Mouse (Mus musculus) layer of hippocampus, postnatal 36 days (tissue): Measurements from ENCODE around the gene Scaf1. TPM values are rescaled to one million over a fixed set of nuclear protein-coding genes. Genes with fewer than 3 reads are reported as not detected.

Experiments used
- DNase-seq, 2 experiments: peaks; one replicate each; pipeline ENCODE4 v3.0.0; 2022
- total RNA-seq, 2 experiments: library from RNA; stranded (reverse); gene quantifications; 2 replicates each; pipeline ENCODE4 v1.2.3; 2021

The Scaf1 gene
- total RNA-seq, 2 experiments from 2014 or later, result 149 to 155 TPM

GRCm38 (mm10) chr7:44983944-44984832 is 32.0 kb downstream of the Scaf1 start:
- no peak for DNase-seq

GRCm38 (mm10) chr7:44983085-44983484 is 33.1 kb downstream of the Scaf1 start:
- DNase-seq, result peak; percentile 77 to 80

- no peak for DNase-seq
Observed at GRCm38 (mm10) chr7:44981539-44981938, 34.6 kb downstream of the Scaf1 start.

DNA sequence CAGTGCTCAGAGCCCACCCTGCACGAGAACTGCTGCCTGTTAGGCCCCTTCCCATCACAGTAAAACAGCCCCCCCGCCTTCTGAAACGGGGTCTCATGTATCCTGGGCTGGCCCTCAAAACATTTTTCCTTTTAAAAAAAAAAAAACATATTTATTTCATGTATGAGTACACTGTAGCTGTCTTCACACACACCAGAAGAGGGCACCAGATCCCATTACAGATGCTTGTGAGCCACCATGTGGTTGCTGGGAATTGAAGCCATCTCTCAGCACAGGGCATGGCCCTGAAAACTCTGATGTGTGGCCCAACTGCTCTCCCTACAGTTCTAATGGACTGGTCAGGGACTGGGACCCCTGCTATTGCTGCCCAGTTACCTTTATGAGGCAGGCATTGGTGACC is 37.9 kb downstream of the Scaf1 start:
- DNase-seq, result no peak

DNA sequence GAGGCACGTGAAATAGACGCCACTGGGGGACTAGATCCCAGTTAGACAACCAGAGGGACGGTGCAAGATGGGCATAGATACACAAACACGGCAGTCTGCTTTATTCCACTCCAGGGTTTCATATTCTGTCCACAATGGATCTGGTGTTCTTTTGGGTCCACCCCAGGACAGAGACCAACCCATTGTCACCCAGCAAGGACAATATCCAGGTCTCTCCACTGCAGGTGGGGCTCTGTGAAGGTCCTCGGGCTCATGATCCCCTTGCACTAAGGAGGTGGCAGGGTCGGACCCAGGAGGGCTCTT is 41.1 kb downstream of the Scaf1 start:
- DNase-seq, result no peak

- DNase-seq, result peak; percentile 87
Observed at GRCm38 (mm10) chr7:44974383-44975116, 41.6 kb downstream of the Scaf1 start, which contains the start of gene Cpt1c. Gene Cpt1c (minus strand): TSS chr7:44974851.

DNA sequence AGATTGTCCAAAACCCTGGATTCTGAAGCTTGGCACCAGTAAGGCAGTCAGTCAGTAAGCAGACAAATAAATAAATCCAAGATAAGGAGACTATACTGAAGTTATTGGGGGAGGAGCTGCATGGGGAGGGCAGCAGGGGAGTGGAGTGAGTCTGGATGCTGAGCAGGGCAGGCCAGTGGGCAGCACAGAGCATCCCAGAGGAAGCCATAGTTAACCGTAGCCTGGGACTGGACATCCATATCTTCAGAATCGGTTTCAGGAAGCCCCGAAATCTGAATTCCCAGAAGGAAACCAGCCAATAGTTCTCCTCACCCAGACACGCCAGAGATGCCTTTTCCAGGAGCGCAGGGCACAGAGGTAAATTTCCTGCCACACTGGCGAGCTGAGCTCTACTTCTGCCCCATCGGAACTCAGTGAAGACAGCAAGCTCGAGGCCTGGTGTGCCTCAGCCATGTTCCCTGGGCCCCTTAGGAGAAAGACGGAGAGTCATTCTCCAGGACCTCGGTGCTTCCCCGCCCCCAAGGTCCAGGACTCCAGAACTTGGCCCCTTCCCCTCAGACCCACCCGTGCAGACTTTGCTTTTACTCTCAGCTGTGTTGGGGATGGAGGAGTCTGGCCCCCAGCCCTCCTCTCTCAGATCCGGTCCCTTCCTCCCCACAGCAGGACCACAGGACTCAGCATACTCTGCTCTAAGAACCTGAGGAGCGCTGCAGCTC is 42.6 kb downstream of the Scaf1 start:
- peak in 1 of 2 experiments; percentile 29 for DNase-seq

DNA sequence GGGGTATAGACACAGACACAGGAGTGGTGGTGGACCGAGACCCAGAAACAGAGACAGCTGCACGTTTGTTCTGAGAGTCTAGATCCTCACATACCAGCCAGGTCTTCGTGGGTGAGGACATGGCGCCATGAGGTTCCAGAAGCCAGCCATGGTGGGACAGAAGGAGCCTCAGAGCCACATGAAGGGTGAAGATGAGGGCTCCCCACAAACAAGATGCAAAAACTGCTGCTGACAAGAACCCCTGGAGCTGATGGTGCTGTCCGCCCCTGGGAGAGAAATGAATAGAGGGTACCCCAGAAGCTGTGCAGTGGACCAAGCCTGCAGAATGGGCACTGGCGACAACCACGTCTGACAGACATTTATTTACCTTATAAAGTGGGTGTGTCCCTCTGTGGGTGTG is 45.0 kb downstream of the Scaf1 start:
- no peak for DNase-seq

DNA sequence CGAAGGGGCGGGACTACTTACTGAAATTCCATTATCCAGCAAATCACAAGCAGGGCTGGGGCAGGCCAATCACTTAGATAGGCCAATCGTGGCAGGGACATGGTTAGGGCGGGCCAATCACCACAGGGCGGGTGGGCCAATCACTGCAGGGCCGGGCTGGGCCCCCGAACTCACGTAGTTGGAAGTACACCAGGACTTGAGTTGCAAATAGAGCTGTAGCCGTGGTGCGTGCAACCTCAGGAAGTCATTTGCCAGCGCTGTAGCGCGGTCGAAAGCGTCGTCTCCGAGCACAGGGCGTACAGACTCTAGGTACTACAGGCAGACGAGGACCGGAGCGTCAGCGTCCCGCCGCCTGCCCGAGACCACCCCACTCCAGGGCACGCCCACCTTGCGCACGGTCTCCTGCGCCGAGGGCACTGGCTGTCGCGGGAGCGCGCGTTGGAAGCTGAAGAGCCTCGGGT is 45.9 kb downstream of the Scaf1 start:
- peak; percentile 73 to 84 for DNase-seq

DNA sequence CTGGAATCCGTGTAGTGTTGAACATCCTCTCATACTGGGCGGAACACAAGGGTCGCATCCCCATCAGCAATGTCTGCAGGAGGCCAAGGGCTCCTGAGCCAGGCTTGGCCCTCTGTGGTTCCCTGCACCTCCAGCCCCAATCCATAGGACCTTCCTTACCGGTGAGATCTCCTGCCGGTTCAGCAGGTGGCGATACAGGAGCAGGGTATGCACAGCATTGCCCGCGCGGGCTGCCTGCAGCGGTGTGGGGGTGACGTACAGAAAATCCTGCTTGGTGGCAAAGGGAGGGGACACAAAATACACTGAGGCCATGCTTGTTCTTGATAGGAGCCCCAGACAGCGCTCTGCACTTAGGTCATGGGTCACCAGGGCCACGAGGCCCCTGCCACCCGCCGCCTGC is 49.5 kb downstream of the Scaf1 start:
- no peak for DNase-seq

DNA sequence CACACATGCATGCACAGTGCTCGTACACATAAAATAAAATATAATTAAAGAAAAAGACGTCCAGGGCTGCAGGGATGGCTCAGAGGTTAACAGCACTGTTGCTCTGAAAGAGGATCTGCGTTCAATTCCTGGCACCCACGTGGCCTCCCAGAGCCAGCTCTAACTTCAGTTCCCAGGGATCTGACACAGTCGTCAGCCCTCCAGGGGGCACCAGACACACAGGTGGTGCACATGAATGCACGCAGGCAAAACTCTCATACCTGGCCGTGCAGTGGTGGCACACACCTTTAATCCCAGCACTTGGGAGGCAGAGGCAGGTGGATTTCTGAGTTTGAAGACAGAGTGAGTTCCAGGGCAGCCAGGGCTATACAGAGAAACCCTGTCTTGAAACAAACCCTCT is 50.2 kb downstream of the Scaf1 start:
- no peak for DNase-seq

GRCm38 (mm10) chr7:44964990-44965389 is 51.2 kb downstream of the Scaf1 start:
- no peak for DNase-seq

DNA sequence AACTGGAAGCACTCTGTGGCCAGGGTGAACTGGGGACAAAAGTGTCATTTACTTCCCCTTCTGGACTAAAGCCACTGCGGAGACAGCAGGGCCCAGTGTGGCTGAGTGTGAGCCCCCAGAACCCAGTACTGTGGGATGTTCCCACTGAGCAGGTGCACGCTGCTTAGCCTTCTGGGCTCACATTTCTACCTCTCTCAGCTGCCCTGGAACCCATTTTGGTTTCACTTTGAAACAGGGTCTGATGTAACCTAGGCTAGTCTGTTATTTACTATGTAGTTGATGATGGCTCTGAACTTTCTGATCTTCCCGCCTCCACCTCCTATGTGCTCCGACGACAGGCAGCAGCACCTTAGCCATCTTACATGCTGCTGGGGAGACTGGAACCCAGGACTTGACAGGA is 53.3 kb downstream of the Scaf1 start:
- no peak for DNase-seq

DNA sequence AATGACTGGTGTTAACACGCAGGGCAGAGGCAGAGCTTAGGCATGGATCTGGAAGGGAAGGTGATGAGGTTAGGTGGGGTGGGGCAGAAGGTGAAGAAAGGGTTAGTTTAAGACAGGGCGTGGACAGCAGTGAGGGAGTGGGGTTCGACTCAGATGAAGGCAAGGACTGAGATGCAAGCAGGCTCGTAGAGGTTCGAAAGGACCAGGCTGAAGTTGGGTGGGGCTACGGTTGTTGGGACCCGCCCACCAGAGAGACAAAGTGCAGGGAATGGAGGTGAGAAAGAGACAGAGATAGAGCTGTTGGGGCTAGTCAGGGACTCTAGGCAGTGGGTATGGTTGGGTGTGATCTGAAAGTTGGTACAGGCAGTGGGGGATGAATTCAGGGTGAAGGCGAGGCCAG is 53.8 kb downstream of the Scaf1 start:
- DNase-seq, result no peak

DNA sequence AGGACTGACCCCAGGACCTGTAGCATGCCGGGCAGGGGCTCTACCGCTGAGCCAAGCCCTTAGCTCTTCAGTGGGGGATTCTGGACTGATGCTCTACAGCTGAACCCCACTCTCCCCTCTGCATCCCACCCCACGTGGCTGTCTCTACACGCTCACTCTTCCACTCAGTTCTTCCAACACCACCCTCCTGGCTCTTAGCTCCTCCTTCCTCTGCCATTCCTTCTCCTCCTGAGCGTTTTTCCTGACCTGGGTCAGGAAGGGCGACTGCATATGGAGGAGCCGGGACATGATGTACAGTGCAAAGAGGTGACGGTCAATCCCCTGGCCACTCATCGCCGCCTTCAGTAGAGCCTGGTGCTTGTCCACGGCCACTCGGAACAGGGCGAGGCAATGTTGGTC is 55.7 kb downstream of the Scaf1 start:
- DNase-seq, result no peak

- DNase-seq, result no peak
Observed at GRCm38 (mm10) chr7:44959874-44960511, 56.2 kb downstream of the Scaf1 start.

DNA sequence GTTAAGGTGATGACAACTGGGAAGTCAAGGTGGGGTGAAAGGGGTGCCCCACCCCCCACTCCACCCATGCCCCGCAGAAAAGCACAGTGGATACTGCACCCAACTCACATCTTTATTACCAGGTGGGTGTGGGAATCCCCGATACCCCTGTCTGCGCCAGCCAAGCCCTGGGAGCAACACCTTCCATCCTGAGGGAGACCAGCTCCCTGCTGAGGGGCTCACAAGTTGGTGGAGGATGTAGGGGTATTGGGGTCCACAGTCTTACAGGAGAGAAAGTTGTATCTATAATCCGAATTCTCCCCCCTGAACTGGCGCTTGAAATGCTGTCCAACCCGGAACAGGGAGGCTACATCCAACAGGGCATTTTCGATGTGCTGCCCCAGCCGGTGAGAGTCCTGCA is 56.9 kb downstream of the Scaf1 start:
- no peak for DNase-seq

DNA sequence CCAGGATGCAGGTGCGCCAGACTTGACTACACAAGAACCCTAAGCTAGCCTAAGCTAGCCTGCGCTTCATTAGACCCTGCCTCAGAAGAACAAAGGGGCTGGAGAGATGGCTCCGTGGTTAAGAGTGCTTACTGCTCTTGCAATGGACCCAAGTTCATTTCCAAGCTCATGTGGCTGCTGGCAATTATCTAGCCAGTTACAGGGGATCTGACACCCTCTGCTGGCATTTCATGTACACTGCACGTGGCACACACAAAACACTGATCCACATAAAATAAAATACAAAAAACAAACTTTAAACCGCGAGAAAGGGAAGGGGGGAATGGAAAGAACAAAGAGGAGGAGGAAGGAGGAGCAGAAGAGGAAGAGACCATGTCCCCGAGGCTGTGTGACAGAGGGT is 58.0 kb downstream of the Scaf1 start:
- no peak for DNase-seq

GRCm38 (mm10) chr7:44957183-44957835 is 58.9 kb downstream of the Scaf1 start:
- DNase-seq, result no peak

DNA sequence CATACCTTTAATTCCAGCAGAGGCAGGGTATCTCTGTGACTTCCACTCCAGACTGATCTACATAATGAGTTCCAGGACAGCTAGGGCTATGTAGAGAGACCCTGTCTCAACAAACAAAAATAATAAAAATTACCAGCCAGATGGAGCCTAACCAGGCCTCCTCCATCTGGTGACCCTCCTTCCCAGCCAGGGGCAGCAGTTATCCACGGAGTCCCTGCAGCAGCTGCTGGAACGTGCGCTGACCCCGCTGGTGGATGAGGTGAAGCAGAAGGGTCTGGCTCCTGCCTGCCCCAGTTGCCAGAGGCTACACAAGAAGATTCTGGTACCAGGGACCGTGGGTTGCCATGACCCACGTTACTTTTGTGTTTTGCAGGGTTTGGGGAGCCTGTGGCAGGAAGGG is 59.9 kb downstream of the Scaf1 start:
- DNase-seq, result no peak

GRCm38 (mm10) chr7:44955628-44956027 is 60.5 kb downstream of the Scaf1 start:
- no peak for DNase-seq
